In the genomic region with DNA sequence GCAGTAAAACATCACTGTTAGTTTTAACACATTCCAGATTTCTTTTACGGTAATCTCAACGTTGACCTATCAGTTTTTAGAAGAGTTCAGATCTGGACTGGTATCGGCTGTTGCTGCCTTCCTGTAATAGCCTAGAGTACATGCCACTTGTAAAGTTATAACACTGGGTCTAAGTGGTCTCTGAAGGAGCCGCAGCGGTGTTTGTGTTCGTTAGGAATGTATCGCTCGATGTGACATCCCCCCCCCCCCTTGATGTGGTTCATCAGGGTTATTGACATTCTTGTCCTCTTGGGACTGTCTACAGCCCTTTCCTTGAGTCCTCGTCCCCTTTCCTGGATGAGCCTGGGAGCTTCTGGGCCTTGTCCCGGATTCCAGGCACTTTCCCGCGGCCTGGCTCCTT, we compare ENCODE assay signal across 12 mouse cellular contexts. TPM values are rescaled to one million over a fixed set of nuclear protein-coding genes. Genes with fewer than 3 reads are reported as not detected.
DNase-seq lines count a peak whose midpoint lies in the region; ATAC-seq and TF ChIP-seq lines count a peak whose summit lies in the region.
"Had no signal": no experiment of that assay in that cellular context is flagged by ENCODE, and none has a peak within 500 bp of the region (broad histone marks: within the 10 kb centered on the region; RNA-seq: fewer than 3 reads in every experiment).

No protein-coding gene starts in this region.

- peaks cover 72% of the 10 kb centered on the region for H3K4me1 ChIP-seq in forebrain, embryonic 10.5 days
- peaks cover 28% of the 10 kb centered on the region for H3K4me1 ChIP-seq in intestine, embryonic 16.5 days (ENCODE audit: control insufficient read depth, insufficient read depth, low read length)
- peaks cover 32% of the 10 kb centered on the region for H3K4me1 ChIP-seq in neural tube, embryonic 12.5 days

- no peaks in the 10 kb centered on the region for H3K36me3 ChIP-seq in forebrain, embryonic 10.5 days (replicated peaks)
- no peaks in the 10 kb centered on the region for H3K36me3 ChIP-seq in intestine, embryonic 16.5 days (ENCODE audit: control insufficient read depth, insufficient read depth, low read length)
- H3K36me3 ChIP-seq in neural tube, embryonic 12.5 days, result no peaks in the 10 kb centered on the region

- no peak for ATAC-seq in intestine, embryonic 16.5 days
- ATAC-seq in neural tube, embryonic 12.5 days (ENCODE audit: low FRiP score, low read depth), result no peak
- no peak for ATAC-seq in cerebellum, adult (ENCODE audit: insufficient number of reproducible peaks, low FRiP score, low TSS enrichment)

- H3K27me3 ChIP-seq in forebrain, embryonic 10.5 days (ENCODE audit: poor library complexity, severe bottlenecking), result peaks cover 29% of the 10 kb centered on the region
- H3K27me3 ChIP-seq in intestine, embryonic 16.5 days (replicated peaks; ENCODE audit: control insufficient read depth, insufficient read depth, low read length), result no peaks in the 10 kb centered on the region
- H3K27me3 ChIP-seq in neural tube, embryonic 12.5 days (replicated peaks), result 0 out of 2 replicates have a peak, but pooled peaks cover 10% of the 10 kb centered on the region

- peak overlapping the region; percentile 71; the same call in 1 of the 2 replicates for H3K4me3 ChIP-seq in layer of hippocampus, adult 2 months
- peak overlapping the region; percentile 95 for H3K4me3 ChIP-seq in forebrain, embryonic 10.5 days
- peak overlapping the region; percentile 96 for H3K4me3 ChIP-seq in intestine, embryonic 16.5 days (ENCODE audit: low read length)
- peak overlapping the region; percentile 92 for H3K4me3 ChIP-seq in neural tube, embryonic 12.5 days

- 6% methylated on average over 12 of the region's 12 CpGs for WGBS in forebrain, embryonic 10.5 days
- 31% methylated on average over 12 of the region's 12 CpGs for WGBS in intestine, embryonic 16.5 days
- WGBS in neural tube, embryonic 12.5 days, result 7% methylated on average over 12 of the region's 12 CpGs

- DNase-seq in layer of hippocampus, adult 2 months (ENCODE audit: low spot score in 2 of 2), result no peak
- DNase-seq in layer of hippocampus, adult 11-12 months (ENCODE audit: low spot score), result no peak
- peak; percentile 19 for DNase-seq in forebrain, embryonic 10.5 days (ENCODE audit: extremely low spot score, low spot score)
- DNase-seq in left cerebral cortex, adult 8-10 months (ENCODE audit: low spot score in 2 of 2), result no peak
- DNase-seq in gastrocnemius, postnatal 25 days, result no peak
- DNase-seq: adrenal gland, postnatal 36 days; lung, postnatal 4 days had no signal

- H3K27ac ChIP-seq in layer of hippocampus, adult 2 months, result no peak overlapping the region
- H3K27ac ChIP-seq in forebrain, embryonic 10.5 days, result peak overlapping the region; percentile 96
- H3K27ac ChIP-seq in intestine, embryonic 16.5 days (ENCODE audit: low read length), result no peak overlapping the region
- no peak overlapping the region for H3K27ac ChIP-seq in neural tube, embryonic 12.5 days

- H3K9ac ChIP-seq in intestine, embryonic 16.5 days (ENCODE audit: low read depth, low read length), result no peak overlapping the region
- 0 out of 2 replicates have a peak overlapping the region, but pooled peaks have one; percentile 76 for H3K9ac ChIP-seq in neural tube, embryonic 12.5 days

- TF ChIP-seq CTCF in layer of hippocampus, adult 2 months (conservative IDR thresholded peaks at IDR 0.05), result no peak

- H3K9me3 ChIP-seq in forebrain, embryonic 10.5 days, result no peaks in the 10 kb centered on the region
- H3K9me3 ChIP-seq in intestine, embryonic 16.5 days (ENCODE audit: control insufficient read depth, low read length), result no peaks in the 10 kb centered on the region
- no peaks in the 10 kb centered on the region for H3K9me3 ChIP-seq in neural tube, embryonic 12.5 days

- H3K4me2 ChIP-seq in intestine, embryonic 16.5 days (ENCODE audit: low read depth, low read length), result peak overlapping the region; percentile 95
- H3K4me2 ChIP-seq in neural tube, embryonic 12.5 days (replicated peaks), result peak overlapping the region; percentile 96

RNA-seq across cellular contexts. Expression of gene Il17rd, which starts 1.7 kb away (rescaled TPM):
- 1 to 10 TPM; 2.8 to 3.2 TPM for total RNA-seq in layer of hippocampus, adult 2 months (2021)
- 7.4 and 9.6 TPM in 2 replicates for polyA plus RNA-seq in forebrain, embryonic 10.5 days (2016; fragmentation: Nextera tagmentation; extraction: Ambion mirVana)
- polyA plus RNA-seq in intestine, embryonic 16.5 days (2015; fragmentation: Nextera tagmentation; extraction: Ambion mirVana), result 1.4 and 1.5 TPM in 2 replicates
- 4.0 and 4.5 TPM in 2 replicates for polyA plus RNA-seq in neural tube, embryonic 12.5 days (2016; fragmentation: Nextera tagmentation; extraction: Ambion mirVana)
- total RNA-seq in left cerebral cortex, adult 8-10 months (2022), result 1 to 10 TPM; 2.3 to 3.0 (median 2.5) TPM
- 1 to 10 TPM; 2.1 to 2.4 TPM for total RNA-seq in gastrocnemius, postnatal 25 days (2021)

RNA-seq across cellular contexts. Expression of gene Hesx1, which starts 46.2 kb away (rescaled TPM):
- total RNA-seq in layer of hippocampus, adult 2 months (2021), result not detected
- 0.80 and 1.3 TPM in 2 replicates for polyA plus RNA-seq in forebrain, embryonic 10.5 days (2016; fragmentation: Nextera tagmentation; extraction: Ambion mirVana)
- polyA plus RNA-seq in intestine, embryonic 16.5 days (2015; fragmentation: Nextera tagmentation; extraction: Ambion mirVana), result 0.23 and 0.42 TPM in 2 replicates
- polyA plus RNA-seq in neural tube, embryonic 12.5 days (2016; fragmentation: Nextera tagmentation; extraction: Ambion mirVana), result 0.23 TPM in 1 of 2 replicates, not detected in the other
- not detected for total RNA-seq in left cerebral cortex, adult 8-10 months (2022)
- not detected for total RNA-seq in gastrocnemius, postnatal 25 days (2021)
- total RNA-seq: adrenal gland, postnatal 36 days; MEL had no signal
- polyA plus RNA-seq: small intestine, adult 2 months had no signal
